ENCODE assay signal across 8 mouse cellular contexts in genomic region chr5:25100516-25101125, GRCm38 (mm10). TPM values are rescaled to one million over a fixed set of nuclear protein-coding genes. Genes with fewer than 3 reads are reported as not detected.
A peak's percentile ranks its signal among the peaks of the same experiment; 100 is the strongest.
DNase-seq lines count a peak whose midpoint lies in the region; ATAC-seq and TF ChIP-seq lines count a peak whose summit lies in the region.

TSS of gene Prkag2 (minus strand) at chr5:25100642.

- H3K9ac ChIP-seq in hindbrain, embryonic 14.5 days = peak within 1 kb of the TSS; percentile 58

- H3K27me3 ChIP-seq in hindbrain, embryonic 14.5 days (ENCODE audit: control insufficient read depth, insufficient read depth, low read length) = peaks cover 40% of the 10 kb centered on the region

- peak within 1 kb of the TSS; percentile 100 for H3K4me2 ChIP-seq in hindbrain, embryonic 14.5 days (replicated peaks)

- peak; percentile 62 for DNase-seq in MEL-GATA-1-ER (ENCODE audit: extremely low read depth, low read depth)
- DNase-seq in cerebellum, adult 18-20 months = peak; percentile 57 to 65
- DNase-seq in gastrocnemius, adult 2 months = peak; percentile 85
- DNase-seq in hindbrain, embryonic 14.5 days (ENCODE audit: low spot score) = no peak
- DNase-seq in layer of hippocampus, postnatal 36 days = peak in 1 of 2 experiments; percentile 53
- DNase-seq in lung, postnatal 4 days = peak; percentile 77 to 85
- DNase-seq in retina, postnatal 1 day = peak; percentile 65
- peak; percentile 74 for DNase-seq in urinary bladder, postnatal 14 days (ENCODE audit: low spot score)

- H3K9me3 ChIP-seq in hindbrain, embryonic 14.5 days (ENCODE audit: control insufficient read depth, low read length) = no peaks in the 10 kb centered on the region

- H3K4me3 ChIP-seq in gastrocnemius, adult 2 months = peak within 1 kb of the TSS; percentile 90
- H3K4me3 ChIP-seq in hindbrain, embryonic 14.5 days (replicated peaks; ENCODE audit: low read length) = peak within 1 kb of the TSS; percentile 57

- H3K4me1 ChIP-seq in hindbrain, embryonic 14.5 days (replicated peaks; ENCODE audit: control insufficient read depth, insufficient read depth, low read length) = peaks cover 10% of the 10 kb centered on the region

- peak; percentile 43; the same call in 1 of the 2 replicates for ATAC-seq in hindbrain, embryonic 14.5 days (ENCODE audit: low FRiP score)

- peak within 1 kb of the TSS; percentile 88 for H3K27ac ChIP-seq in gastrocnemius, adult 2 months
- no peak within 1 kb of the TSS for H3K27ac ChIP-seq in hindbrain, embryonic 14.5 days

- intact Hi-C loops in gastrocnemius, adult 2 months (cut with DNase I) = no loop called here

- no peaks in the 10 kb centered on the region for H3K36me3 ChIP-seq in hindbrain, embryonic 14.5 days (replicated peaks; ENCODE audit: control insufficient read depth, insufficient read depth)

- no peak for TF ChIP-seq CTCF in gastrocnemius, adult 2 months (IDR thresholded peaks at IDR 0.05)

- under 1% methylated on average over 41 of the region's 50 CpGs for WGBS in hindbrain, embryonic 14.5 days

RNA-seq across cellular contexts. Expression of gene Prkag2, which starts in this region (rescaled TPM):
- 10 to 100 TPM; 10.7 to 11.0 TPM for total RNA-seq in gastrocnemius, adult 2 months (2021)
- 105 and 106 TPM in 2 replicates for polyA plus RNA-seq in hindbrain, embryonic 14.5 days (2014; fragmentation: Nextera tagmentation; extraction: Ambion mirVana)
- 100 to 1,000 TPM; 180 to 182 TPM for total RNA-seq in layer of hippocampus, postnatal 36 days (2021)

Comparison
In these comparisons a context has a peak if more than half of its experiments do, and no peak if none do; other contexts are left out.
1. RNA of gene Prkag2 (total RNA-seq): 180 to 182 TPM in layer of hippocampus, postnatal 36 days; 10.7 to 11.0 TPM in gastrocnemius, adult 2 months; every median in the first group is over 10 times any median in the second.